Mouse (Mus musculus) adrenal gland, adult 18-20 months (tissue): ENCODE data around the gene Tnfrsf18. TPM values are rescaled to one million over a fixed set of nuclear protein-coding genes. Genes with fewer than 3 reads are reported as not detected.

Experiments
- DNase-seq, 2 experiments: peaks; one replicate each; pipeline ENCODE4 v3.0.0; 2021 to 2022; ENCODE audit warnings: low spot score in 2 of 2
- long read RNA-seq, 2 experiments: library from polyadenylated mRNA; stranded (forward); transcript quantifications; one replicate each; pipeline ENCODE4 v2.0.0; 2021
- total RNA-seq, 2 experiments: library from RNA; stranded (reverse); gene quantifications; 1 replicate in 1 of 2; 2 replicates in 1 of 2; pipeline ENCODE4 v1.2.3; 2021

Tnfrsf18 gene
- not detected for total RNA-seq
- long read RNA-seq, experiment 1, partial matches to known transcripts = 0 of 1 reads
- long read RNA-seq, experiment 1, other reads (novel, unspliced or antisense) = 0 of 1 reads
- long read RNA-seq, experiment 2 = 0 reads

DNA sequence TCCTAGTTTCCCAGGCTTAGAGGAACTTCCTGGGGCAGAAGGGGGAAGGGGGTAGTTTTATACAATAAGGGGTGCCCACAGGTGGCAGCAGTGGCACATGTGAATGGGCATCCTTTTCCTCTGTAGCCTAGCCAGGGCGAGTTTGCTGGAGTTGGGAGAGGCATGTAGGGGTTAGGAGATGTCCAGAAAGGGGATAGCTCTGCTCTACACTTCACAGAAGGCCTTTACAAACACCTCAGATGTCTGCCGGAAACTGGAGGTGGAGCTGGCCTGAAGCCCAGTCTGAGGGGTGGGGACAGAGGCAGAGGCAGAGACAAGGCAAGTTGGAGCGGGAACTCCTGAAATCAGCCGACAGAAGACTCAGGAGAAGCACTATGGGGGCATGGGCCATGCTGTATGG, at the start of gene Tnfrsf18:
Gene Tnfrsf18 (plus strand): TSS at position 152 of the 400 bp plus-strand sequence.
- DNase-seq = no peak

- no peak for DNase-seq
Measured at GRCm38 (mm10) chr4:155981436-155982082, 44.4 kb upstream of the Tnfrsf18 start.

GRCm38 (mm10) chr4:155983788-155984187, 42.2 kb upstream of the Tnfrsf18 start:
- no peak for DNase-seq

GRCm38 (mm10) chr4:155991211-155991907, 34.6 kb upstream of the Tnfrsf18 start:
- no peak for DNase-seq

- DNase-seq = peak in 1 of 2 experiments; percentile 51
Measured at GRCm38 (mm10) chr4:155991908-155992230, 34.1 kb upstream of the Tnfrsf18 start.

- DNase-seq = peak; percentile 82 to 84
Measured at GRCm38 (mm10) chr4:155992241-155992905, 33.6 kb upstream of the Tnfrsf18 start, which contains the start of the genes B3galt6 and Sdf4. B3galt6 (minus strand) TSS chr4:155992649. Sdf4 (plus strand) TSS chr4:155992872.

DNA sequence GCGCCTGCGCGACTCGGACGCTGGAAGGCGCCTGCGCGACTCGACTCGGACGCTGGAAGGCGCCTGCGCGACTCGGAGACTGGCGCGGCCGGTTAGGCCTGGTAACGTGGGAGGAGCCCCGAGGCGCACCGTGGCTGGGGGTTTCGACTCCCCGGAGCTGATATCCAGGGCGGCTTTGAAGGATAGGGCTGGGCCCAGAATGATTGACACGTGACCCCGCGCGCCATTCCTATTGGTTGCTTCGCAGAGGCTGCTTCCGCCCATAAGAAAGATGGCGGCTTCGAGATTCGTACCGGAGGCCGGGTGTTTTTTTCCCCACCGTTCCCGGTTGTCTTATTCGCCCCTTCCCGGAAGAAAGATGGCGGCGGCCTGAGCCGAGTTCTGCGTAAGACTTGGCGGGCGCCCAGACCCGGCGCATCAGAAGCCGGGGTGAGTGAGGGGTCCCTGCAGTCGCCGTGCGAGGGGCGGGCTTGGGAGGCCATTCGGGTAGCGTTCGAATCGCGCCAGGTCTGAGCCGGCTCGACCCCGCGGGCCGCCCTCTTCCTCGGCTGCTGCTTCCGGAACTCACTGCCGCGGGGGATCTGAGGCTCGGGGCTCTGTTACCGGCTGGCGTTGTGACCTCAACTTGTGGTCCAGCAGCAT, 32.9 kb upstream of the Tnfrsf18 start:
- DNase-seq = peak; percentile 95 to 97

GRCm38 (mm10) chr4:155993606-155994005, 32.4 kb upstream of the Tnfrsf18 start:
- DNase-seq = no peak

- DNase-seq = no peak
Measured at GRCm38 (mm10) chr4:156004109-156004508, 21.9 kb upstream of the Tnfrsf18 start.

DNA sequence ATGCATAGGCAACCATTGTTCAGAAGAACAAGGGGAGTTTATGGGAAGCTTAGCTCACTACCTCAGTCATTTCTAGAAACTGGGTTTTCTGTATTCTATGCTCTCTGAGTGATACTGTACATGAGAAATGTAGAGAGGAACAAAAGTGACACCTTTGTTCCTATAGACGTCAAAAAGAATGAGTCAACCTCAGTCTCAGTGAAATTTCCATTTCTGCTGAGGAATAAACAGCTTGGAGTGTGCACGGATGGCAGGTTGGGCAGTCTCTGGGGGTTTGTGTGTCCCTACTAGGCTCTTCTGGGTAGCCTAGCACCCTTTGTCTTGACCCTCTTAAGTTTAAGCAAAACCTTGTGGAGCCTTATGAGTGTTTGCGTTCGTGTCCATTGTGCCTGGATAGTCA, 17.6 kb upstream of the Tnfrsf18 start:
- no peak for DNase-seq

GRCm38 (mm10) chr4:156013637-156014036, 12.3 kb upstream of the Tnfrsf18 start, which contains the start of gene Tnfrsf4:
Tnfrsf4 (plus strand) TSS chr4:156013843.
- DNase-seq = no peak

DNA sequence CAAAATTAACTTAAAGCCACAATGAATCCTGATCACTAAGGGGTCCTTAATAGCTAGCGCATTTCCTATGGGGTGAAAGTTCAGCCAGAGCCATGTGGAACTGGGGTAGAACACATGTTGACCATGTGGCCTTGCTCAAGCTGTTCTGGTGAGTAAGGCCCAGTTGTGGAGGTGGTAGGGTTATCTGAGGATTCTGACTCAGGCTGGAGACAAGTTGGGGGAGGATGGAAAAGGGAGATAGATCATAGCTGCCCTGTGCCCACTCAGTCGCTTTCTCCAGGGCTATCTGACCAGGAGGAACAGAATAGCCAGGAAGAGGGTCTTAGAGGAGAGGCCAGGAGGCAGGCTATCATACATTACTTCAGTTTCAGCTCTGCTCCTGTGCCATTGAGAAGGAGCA, 11.5 kb upstream of the Tnfrsf18 start:
- no peak for DNase-seq

GRCm38 (mm10) chr4:156019771-156020170, 6.2 kb upstream of the Tnfrsf18 start:
- DNase-seq = no peak

GRCm38 (mm10) chr4:156021381-156021780, 4.6 kb upstream of the Tnfrsf18 start:
- DNase-seq = no peak

- no peak for DNase-seq
Measured at GRCm38 (mm10) chr4:156021942-156022419, 4.0 kb upstream of the Tnfrsf18 start.

DNA sequence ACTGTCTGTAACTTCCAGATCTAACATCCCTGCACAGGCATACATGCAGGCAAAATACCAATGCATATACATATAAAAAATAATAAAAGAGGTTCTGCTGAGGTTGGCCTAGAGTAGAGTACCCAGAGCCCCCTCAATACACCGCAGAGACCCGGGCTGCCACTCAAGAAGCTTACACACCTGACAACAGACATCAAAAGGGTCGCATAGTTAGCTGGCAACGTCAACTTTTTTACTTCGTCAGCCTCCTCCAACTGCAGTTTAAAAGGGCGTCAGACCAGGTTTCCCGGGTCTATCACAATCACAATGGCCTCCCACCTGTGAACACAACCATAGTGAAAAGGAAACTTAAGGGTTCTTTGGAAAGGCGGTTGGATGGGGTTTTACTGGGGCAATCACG, 2.4 kb upstream of the Tnfrsf18 start:
- DNase-seq = no peak

- no peak for DNase-seq
Measured at GRCm38 (mm10) chr4:156024184-156024583, 1.8 kb upstream of the Tnfrsf18 start.

DNA sequence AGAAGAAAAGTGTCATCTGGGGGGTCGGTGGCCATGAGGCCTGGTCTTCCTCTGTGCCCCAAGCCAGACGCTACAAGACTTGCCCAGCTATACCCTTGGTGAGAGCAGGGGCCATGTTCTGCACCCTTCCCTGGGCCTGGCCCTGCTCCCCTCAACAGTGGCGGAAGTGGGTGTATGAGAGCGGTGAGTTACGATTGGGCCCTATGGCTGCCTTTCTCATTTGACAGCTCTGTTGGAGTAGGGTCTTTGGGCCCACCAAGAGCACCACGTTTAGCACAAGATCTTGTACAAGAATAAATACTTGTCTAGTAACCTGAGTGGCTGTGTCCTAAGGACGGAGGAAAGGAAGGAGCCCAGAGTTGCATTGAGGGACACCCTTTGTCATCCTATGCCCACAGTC, 2.6 kb downstream of the Tnfrsf18 start:
- DNase-seq = no peak

GRCm38 (mm10) chr4:156030651-156031118, 4.7 kb downstream of the Tnfrsf18 start:
- DNase-seq = no peak

- no peak for DNase-seq
Measured at GRCm38 (mm10) chr4:156031255-156031592, 5.3 kb downstream of the Tnfrsf18 start.
